Mouse (Mus musculus): ENCODE measurements around the gene Rnf208. TPM values are rescaled to one million over a fixed set of nuclear protein-coding genes. Genes with fewer than 3 reads are reported as not detected.
A peak's percentile ranks its signal among the peaks of the same experiment; 100 is the strongest.

Rnf208 gene
- polyA plus RNA-seq, 1 experiment: 49.1 TPM

DNA sequence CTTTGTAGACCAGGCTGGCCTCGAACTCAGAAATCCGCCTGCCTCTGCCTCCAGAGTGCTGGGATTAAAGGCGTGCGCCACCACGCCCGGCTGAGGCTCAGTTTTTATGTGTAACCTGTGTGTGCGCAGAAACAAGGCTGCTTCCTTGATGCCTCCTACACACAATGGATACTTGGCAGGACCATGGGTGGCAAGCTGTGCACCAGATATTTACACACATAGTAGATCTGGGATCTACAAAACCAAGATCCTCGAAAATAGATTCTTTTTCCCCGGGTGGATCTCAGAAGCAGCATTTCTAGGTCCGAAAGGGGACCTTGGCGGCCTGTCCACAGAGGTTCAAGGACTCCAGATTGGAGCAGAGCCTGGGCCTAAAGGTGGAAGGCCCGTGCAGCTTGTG, 19.8 kb downstream of the Rnf208 start:
- DNase-seq: no peak
- TF ChIP-seq CTCF (conservative IDR thresholded peaks at IDR 0.05; ENCODE audit: insufficient read depth, insufficient read length, low read depth, low read length) (no peak), POLR2A (IDR thresholded peaks at IDR 0.05; ENCODE audit: low read depth, low read length) (no peak)
- peak overlapping the region; percentile 52 for H3K4me3 ChIP-seq (ENCODE audit: insufficient read depth, low read depth, low read length)
- peaks cover 9% of the 10 kb centered on the region; the same call in 1 of the 2 replicates for H3K4me1 ChIP-seq (ENCODE audit: control insufficient read depth, insufficient read depth, low read length)
- 51% methylated on average over 12 of the region's 12 CpGs for WGBS
- peak overlapping the region; percentile 72 for H3K27ac ChIP-seq (ENCODE audit: insufficient read depth, low read depth, low read length)
- H3K27me3 ChIP-seq (replicated peaks; ENCODE audit: control insufficient read depth, insufficient read depth, low read length): no peaks in the 10 kb centered on the region
- H3K36me3 ChIP-seq (ENCODE audit: control insufficient read depth, insufficient read depth, low read length): no peaks in the 10 kb centered on the region

DNA sequence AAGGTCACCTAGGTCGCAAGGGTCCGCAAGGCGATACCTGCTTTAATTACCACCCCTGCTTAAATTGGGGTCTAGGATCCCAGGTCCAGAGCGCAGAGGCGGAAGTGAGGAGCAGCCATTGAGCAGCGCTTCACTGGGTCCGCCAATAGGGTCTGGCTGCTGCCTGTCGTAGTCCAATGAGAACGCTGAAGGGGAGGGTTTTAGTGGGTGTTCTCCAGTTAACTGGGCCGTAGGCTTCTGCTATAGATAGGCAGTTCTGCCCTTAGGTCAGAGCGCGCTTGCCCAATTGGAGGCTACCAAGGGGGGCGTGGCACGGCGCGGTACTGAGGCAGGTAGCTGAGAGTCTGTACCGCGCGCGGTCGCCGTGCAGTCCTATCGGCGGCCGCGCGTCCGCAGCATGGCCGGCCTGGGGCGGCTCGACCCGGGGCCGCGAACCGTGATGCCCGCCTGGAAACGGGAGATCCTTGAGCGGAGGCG, 20.3 kb downstream of the Rnf208 start, which contains the start of gene Tprn:
Tprn (plus strand) TSS at position 328 of the 477 bp plus-strand sequence.
- Histone ChIP-seq H3K36me3 (ENCODE audit: control insufficient read depth, insufficient read depth, low read length) (no peaks in the 10 kb centered on the region), H3K4me1 (ENCODE audit: control insufficient read depth, insufficient read depth, low read length) (peaks cover 12% of the 10 kb centered on the region), H3K27me3 (replicated peaks; ENCODE audit: control insufficient read depth, insufficient read depth, low read length) (no peaks in the 10 kb centered on the region), H3K4me3 (ENCODE audit: insufficient read depth, low read depth, low read length) (peak within 1 kb of the TSS; percentile 84), H3K27ac (ENCODE audit: insufficient read depth, low read depth, low read length) (peak within 1 kb of the TSS; percentile 95)
- DNase-seq: peak; percentile 99
- under 1% methylated on average over 39 of the region's 39 CpGs for WGBS
- TF ChIP-seq CTCF (conservative IDR thresholded peaks at IDR 0.05; ENCODE audit: insufficient read depth, insufficient read length, low read depth, low read length): no peak
- TF ChIP-seq POLR2A (IDR thresholded peaks at IDR 0.05; ENCODE audit: low read depth, low read length): no peak

DNA sequence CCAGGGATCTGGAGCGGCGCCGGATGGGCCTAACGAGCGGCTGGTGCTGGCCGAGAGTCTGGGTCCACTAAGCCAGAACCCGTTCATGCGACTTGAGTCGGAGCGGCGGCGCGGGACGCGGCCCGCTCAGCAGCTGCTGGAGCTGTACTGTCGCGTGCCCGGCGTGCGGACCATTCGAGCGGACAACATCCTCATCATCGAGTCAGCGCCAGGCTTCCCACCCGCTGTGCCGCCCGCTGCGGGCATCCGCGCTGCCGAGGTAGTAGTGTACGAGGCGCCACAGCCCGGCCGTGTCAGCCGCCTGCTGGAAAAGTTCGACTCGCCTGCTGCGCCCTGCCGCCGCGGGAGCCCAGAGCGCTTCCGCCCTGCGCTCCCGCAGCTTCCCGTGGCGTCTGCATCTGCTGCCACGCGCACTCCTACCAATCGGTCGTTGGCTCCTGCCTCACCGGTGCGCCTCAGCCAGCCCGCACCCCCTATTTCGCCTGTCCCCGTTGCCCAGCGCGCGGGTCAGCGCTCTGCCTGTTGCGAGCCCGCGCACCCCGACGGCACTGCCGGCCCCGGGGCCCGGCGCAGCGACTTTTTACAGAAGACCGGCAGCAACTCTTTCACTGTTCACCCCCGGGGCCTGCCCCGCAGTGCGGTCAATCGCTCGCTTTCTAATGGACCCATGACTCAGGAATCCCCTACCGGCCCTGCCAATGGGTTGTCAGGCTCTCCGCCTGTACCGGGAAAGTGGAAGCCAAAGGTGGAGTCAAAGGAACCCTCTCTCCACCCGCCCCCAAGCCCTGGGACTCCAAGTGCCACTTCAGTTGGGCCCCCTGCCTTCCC, 21.0 kb downstream of the Rnf208 start:
- Histone ChIP-seq H3K27ac (ENCODE audit: insufficient read depth, low read depth, low read length) (peak overlapping the region; percentile 95), H3K36me3 (ENCODE audit: control insufficient read depth, insufficient read depth, low read length) (no peaks in the 10 kb centered on the region), H3K4me3 (ENCODE audit: insufficient read depth, low read depth, low read length) (peak overlapping the region; percentile 84), H3K4me1 (ENCODE audit: control insufficient read depth, insufficient read depth, low read length) (peaks cover 19% of the 10 kb centered on the region), H3K27me3 (replicated peaks; ENCODE audit: control insufficient read depth, insufficient read depth, low read length) (no peaks in the 10 kb centered on the region)
- no peak for TF ChIP-seq CTCF (conservative IDR thresholded peaks at IDR 0.05; ENCODE audit: insufficient read depth, insufficient read length, low read depth, low read length)
- TF ChIP-seq POLR2A (IDR thresholded peaks at IDR 0.05; ENCODE audit: low read depth, low read length): no peak
- no peak for DNase-seq
- WGBS: under 1% methylated on average over 82 of the region's 82 CpGs

DNA sequence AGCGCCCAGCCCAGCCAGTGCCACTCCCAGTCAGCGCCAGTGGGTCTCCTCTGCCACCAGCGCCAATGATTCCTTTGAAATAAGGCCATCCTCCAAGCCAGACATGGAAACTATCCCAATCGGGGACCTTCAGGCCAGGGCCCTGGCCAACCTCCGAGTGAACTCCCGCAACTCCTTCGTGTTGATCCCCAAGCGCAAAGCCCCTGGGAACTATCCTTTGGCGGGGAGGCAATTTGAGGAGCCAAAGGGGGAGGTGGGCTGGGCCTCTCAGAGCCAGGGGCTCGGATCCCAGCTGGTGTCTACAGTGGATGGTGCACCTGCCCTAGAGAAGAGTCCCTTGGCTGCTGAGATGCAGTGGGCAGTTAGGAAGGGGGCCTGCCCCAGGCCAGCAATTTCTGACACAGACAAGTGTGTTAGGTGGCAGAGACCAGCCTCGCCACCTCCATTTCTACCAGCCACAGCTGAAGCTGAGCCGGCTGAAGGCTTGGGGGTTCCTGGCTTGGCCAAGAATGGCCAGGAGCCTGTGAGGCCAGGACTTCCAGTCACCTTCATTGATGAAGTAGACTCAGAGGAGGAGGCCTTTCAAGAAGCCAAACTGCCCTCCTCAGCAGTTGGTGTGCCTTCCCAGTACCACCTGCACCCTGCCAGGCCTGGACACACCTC, 21.7 kb downstream of the Rnf208 start:
- peak overlapping the region; percentile 95 for H3K27ac ChIP-seq (ENCODE audit: insufficient read depth, low read depth, low read length)
- peak overlapping the region; percentile 84 for H3K4me3 ChIP-seq (ENCODE audit: insufficient read depth, low read depth, low read length)
- no peak for DNase-seq
- no peaks in the 10 kb centered on the region for H3K27me3 ChIP-seq (replicated peaks; ENCODE audit: control insufficient read depth, insufficient read depth, low read length)
- TF ChIP-seq CTCF (conservative IDR thresholded peaks at IDR 0.05; ENCODE audit: insufficient read depth, insufficient read length, low read depth, low read length): no peak
- no peak for TF ChIP-seq POLR2A (IDR thresholded peaks at IDR 0.05; ENCODE audit: low read depth, low read length)
- H3K36me3 ChIP-seq (ENCODE audit: control insufficient read depth, insufficient read depth, low read length): no peaks in the 10 kb centered on the region
- peaks cover 20% of the 10 kb centered on the region for H3K4me1 ChIP-seq (ENCODE audit: control insufficient read depth, insufficient read depth, low read length)
- WGBS: 25% methylated on average over 12 of the region's 12 CpGs

DNA sequence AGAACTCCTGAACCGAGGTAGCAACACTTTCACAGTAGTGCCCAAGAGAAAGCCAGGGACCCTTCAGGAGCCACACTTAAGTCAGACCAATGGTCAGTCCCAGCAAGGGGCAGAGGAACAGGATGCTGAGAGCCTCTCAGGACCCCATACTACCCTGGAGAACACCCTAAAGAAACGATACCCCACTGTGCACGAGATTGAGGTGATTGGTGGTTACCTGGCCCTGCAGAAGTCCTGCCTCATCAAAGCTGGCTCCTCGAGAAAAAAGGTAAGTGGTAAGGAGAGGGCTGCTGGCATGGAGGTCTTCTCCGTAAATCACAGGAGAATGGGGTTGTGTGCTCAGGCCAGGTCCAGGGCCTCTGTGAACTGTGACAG, 22.2 kb downstream of the Rnf208 start:
- no peaks in the 10 kb centered on the region for H3K36me3 ChIP-seq (ENCODE audit: control insufficient read depth, insufficient read depth, low read length)
- H3K27ac ChIP-seq (ENCODE audit: insufficient read depth, low read depth, low read length): peak overlapping the region; percentile 95
- H3K27me3 ChIP-seq (replicated peaks; ENCODE audit: control insufficient read depth, insufficient read depth, low read length): no peaks in the 10 kb centered on the region
- no peak for DNase-seq
- H3K4me1 ChIP-seq (ENCODE audit: control insufficient read depth, insufficient read depth, low read length): peaks cover 20% of the 10 kb centered on the region
- H3K4me3 ChIP-seq (ENCODE audit: insufficient read depth, low read depth, low read length): peak overlapping the region; percentile 84
- TF ChIP-seq CTCF (conservative IDR thresholded peaks at IDR 0.05; ENCODE audit: insufficient read depth, insufficient read length, low read depth, low read length) (no peak), POLR2A (IDR thresholded peaks at IDR 0.05; ENCODE audit: low read depth, low read length) (no peak)
- 50% methylated on average over 5 of the region's 5 CpGs for WGBS

DNA sequence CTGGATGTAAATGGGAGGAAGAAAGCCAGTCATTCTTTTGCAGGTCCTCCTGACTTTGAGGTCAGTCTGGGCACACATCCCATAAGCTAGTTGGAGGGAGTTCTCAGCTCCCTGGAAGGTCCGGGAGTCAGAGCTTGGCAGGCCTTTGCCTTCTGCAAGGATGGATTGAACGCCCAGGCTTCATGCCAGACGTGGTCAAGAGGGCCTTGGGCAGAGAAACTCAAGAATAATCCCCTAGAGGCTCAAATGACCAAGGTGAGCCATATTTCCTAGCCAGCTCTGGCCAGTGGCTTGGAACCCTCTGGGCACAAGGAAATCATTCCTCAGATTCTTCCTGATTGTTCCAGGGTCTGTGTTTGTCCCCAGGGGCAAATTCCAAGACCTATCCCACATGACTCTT, 22.8 kb downstream of the Rnf208 start:
- DNase-seq: peak; percentile 94
- peaks cover 20% of the 10 kb centered on the region for H3K4me1 ChIP-seq (ENCODE audit: control insufficient read depth, insufficient read depth, low read length)
- no peaks in the 10 kb centered on the region for H3K36me3 ChIP-seq (ENCODE audit: control insufficient read depth, insufficient read depth, low read length)
- H3K27me3 ChIP-seq (replicated peaks; ENCODE audit: control insufficient read depth, insufficient read depth, low read length): no peaks in the 10 kb centered on the region
- H3K27ac ChIP-seq (ENCODE audit: insufficient read depth, low read depth, low read length): peak overlapping the region; percentile 95
- H3K4me3 ChIP-seq (ENCODE audit: insufficient read depth, low read depth, low read length): peak overlapping the region; percentile 84
- TF ChIP-seq POLR2A (IDR thresholded peaks at IDR 0.05; ENCODE audit: low read depth, low read length) (no peak), CTCF (conservative IDR thresholded peaks at IDR 0.05; ENCODE audit: insufficient read depth, insufficient read length, low read depth, low read length) (no peak)
- WGBS: 16% methylated on average over 3 of the region's 3 CpGs

Measured in kidney, adult 2 months (tissue).